Mouse (Mus musculus): ENCODE measurements around the gene Senp5. TPM values are rescaled to one million over a fixed set of nuclear protein-coding genes. Genes with fewer than 3 reads are reported as not detected.
A peak's percentile ranks its signal among the peaks of the same experiment; 100 is the strongest.
"Not testable (repeated sequence)": the region's sequence is repeated elsewhere in the genome, so short reads cannot be mapped to it uniquely, and the experiment has no call there.

Gene Senp5
- polyA plus RNA-seq, 1 experiment from 2014 or later: 13.0 TPM

DNA sequence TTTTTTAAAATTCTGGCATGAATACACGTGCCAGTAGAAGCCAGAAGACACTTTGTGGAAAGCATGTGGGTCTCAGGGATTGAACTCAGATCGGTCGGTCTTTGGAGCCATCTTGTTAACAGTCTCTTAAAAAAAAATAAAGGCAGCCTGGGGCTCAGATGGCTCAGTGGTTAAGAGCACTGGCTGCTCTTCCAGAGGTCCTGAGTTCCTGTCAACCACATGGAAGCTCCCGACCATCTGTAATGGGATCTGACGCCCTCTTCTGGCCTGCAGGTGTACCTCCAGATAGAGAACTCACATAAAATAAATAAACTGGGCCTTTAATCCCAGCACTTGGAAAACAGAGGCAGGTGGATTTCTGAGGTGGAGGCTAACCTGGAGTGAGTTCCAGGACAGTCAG is 22.1 kb downstream of the Senp5 start:
- Histone ChIP-seq H3K4me1 (no peaks in the 10 kb centered on the region), H3K4me3 (replicated peaks) (no peak overlapping the region), H3K27me3 (no peaks in the 10 kb centered on the region), H3K27ac (replicated peaks) (no peak overlapping the region), H3K9ac (no peak overlapping the region), H3K9me3 (replicated peaks) (no peaks in the 10 kb centered on the region), H3K4me2 (replicated peaks) (no peak overlapping the region), H3K36me3 (peaks cover 44% of the 10 kb centered on the region)
- 77% methylated on average over 5 of the region's 5 CpGs for WGBS
- no peak for ATAC-seq (ENCODE audit: insufficient number of reproducible peaks, low FRiP score, low TSS enrichment, low read depth)

DNA sequence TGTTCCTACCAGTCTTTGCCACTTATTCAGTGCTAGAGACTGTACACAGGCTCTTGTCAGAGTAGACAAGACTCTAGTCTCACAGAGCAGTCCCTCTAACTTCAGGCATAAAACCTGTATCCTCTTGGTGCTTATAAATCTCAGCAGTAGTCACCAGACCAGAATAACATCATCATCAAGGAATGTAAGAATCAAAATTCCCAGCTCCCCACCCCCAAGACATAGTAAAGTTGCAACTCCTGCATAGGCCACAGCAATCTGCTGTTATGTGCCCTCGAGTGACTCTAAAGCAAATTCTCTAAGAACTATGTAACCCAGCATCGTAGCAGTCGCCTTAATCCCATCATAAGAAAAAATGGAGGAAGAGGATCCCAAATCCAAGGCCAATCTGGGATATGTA is 23.6 kb downstream of the Senp5 start:
- Histone ChIP-seq H3K27ac (replicated peaks) (no peak overlapping the region), H3K27me3 (no peaks in the 10 kb centered on the region), H3K9me3 (replicated peaks) (no peaks in the 10 kb centered on the region), H3K36me3 (peaks cover 49% of the 10 kb centered on the region), H3K9ac (no peak overlapping the region), H3K4me1 (no peaks in the 10 kb centered on the region), H3K4me3 (replicated peaks) (no peak overlapping the region), H3K4me2 (replicated peaks) (no peak overlapping the region)
- no peak for ATAC-seq (ENCODE audit: insufficient number of reproducible peaks, low FRiP score, low TSS enrichment, low read depth)
- 94% methylated on average over 3 of the region's 3 CpGs for WGBS

DNA sequence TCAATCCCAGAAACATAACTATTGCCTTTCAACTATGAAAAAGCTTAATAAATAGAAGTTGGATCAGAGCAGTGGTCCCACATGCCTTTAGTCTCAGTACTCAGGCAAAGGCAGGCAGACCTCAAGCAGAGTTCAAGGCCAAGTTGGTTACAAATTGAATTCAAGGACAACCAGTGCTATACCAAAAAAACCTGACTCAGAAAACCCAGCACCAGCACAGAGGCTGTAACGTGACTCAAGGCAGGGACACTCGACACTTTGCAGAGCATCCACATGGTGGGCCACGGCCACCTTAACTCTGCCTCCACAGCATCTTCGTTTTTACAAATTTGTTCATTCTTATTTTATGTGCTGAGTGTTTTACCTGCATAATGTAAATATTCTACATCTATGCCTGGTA is 27.8 kb downstream of the Senp5 start:
- Histone ChIP-seq H3K27me3 (no peaks in the 10 kb centered on the region), H3K9me3 (replicated peaks) (no peaks in the 10 kb centered on the region), H3K4me2 (replicated peaks) (no peak overlapping the region), H3K9ac (no peak overlapping the region), H3K4me1 (no peaks in the 10 kb centered on the region), H3K4me3 (replicated peaks) (no peak overlapping the region), H3K27ac (replicated peaks) (no peak overlapping the region), H3K36me3 (peaks cover 54% of the 10 kb centered on the region)
- WGBS: 83% methylated on average over 4 of the region's 4 CpGs
- ATAC-seq (ENCODE audit: insufficient number of reproducible peaks, low FRiP score, low TSS enrichment, low read depth): no peak

DNA sequence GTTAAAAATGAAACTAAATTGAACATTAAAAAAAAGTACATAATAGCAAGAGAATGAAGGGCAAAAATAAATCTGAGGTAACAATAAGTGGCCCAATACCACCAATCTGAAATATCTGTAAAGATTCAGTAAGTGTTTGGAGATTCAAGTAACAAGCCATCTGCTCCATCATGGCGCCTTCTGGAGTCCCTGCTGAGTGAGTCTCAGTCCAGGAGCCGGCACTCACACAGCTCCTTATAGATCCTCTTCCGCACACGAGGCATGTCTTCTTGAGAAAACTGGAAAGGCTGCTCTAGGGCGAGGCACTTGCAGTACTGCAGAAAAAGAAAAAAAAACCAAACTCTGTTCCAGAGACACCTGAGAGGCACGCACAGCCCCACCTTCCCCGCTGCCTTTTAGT is 39.9 kb downstream of the Senp5 start:
- Histone ChIP-seq H3K27ac (replicated peaks) (no peak overlapping the region), H3K4me3 (replicated peaks) (no peak overlapping the region)
- 81% methylated on average over 7 of the region's 7 CpGs for WGBS

DNA sequence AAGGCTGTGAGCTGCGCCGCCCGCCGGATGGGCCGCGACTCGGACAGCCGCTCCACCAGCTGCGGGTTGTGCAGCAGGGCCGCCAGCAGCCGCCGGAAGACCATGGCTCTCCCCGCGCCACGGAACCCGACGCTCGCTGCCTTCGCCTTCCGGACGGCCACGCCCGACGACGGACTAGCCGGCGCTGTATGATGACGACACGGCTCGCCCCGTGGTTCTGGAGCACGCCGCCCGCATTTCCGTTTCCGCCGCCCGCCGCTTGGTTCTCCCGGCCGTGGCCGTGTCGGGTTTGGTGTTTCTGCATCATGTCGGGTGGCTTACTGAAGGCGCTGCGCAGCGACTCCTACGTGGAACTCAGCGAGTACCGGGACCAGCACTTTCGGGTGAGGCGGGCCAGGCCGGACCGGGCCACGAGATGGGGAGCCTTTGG is 54.7 kb downstream of the Senp5 start, which contains the start of the genes 0610012G03Rik and Ncbp2:
Gene 0610012G03Rik (minus strand): TSS at position 150 of the 430 bp plus-strand sequence.
Gene Ncbp2 (plus strand): TSS at position 169 of the 430 bp plus-strand sequence.
- peak; percentile 86 for ATAC-seq (ENCODE audit: insufficient number of reproducible peaks, low FRiP score, low TSS enrichment, low read depth)
- peaks cover 37% of the 10 kb centered on the region for H3K4me1 ChIP-seq
- no peaks in the 10 kb centered on the region for H3K27me3 ChIP-seq
- peak within 1 kb of the TSS; percentile 97 for H3K4me3 ChIP-seq (replicated peaks)
- no peaks in the 10 kb centered on the region for H3K9me3 ChIP-seq (replicated peaks)
- under 1% methylated on average over 55 of the region's 55 CpGs for WGBS
- H3K36me3 ChIP-seq: peaks cover 23% of the 10 kb centered on the region
- H3K9ac ChIP-seq: peak within 1 kb of the TSS; percentile 94
- peak within 1 kb of the TSS; percentile 90 for H3K27ac ChIP-seq (replicated peaks)
- H3K4me2 ChIP-seq (replicated peaks): peak within 1 kb of the TSS; percentile 79

More for the DNA sequence above, 39.9 kb downstream of the Senp5 start:
- Histone ChIP-seq H3K36me3 (peaks cover 74% of the 10 kb centered on the region), H3K4me2 (replicated peaks) (no peak overlapping the region), H3K27me3 (no peaks in the 10 kb centered on the region), H3K9ac (no peak overlapping the region), H3K9me3 (replicated peaks) (no peaks in the 10 kb centered on the region), H3K4me1 (no peaks in the 10 kb centered on the region)
- ATAC-seq (ENCODE audit: insufficient number of reproducible peaks, low FRiP score, low TSS enrichment, low read depth): no peak

DNA sequence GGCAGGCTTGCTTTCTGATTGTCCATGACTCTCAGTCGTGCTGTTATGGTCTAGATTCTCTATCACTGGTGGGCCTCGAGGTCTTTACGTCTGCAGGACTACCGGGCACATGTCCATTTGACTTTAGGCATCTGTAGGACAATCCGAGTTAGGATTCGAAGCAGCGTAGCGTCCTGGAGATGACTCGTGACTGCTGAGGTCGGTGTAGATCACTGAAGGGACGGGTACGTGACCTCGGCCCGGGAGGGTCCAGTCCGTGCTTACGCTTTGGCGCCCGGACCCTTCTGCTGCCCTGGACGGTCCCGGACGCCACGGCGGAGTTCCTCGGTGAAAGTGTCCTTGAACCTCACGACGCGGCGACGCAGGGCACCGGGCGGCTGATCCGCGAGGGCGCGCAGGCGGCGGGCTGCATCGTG is 55.2 kb downstream of the Senp5 start:
- WGBS: 0% methylated on average over 38 of the region's 38 CpGs
- Histone ChIP-seq H3K36me3 (peaks cover 23% of the 10 kb centered on the region), H3K4me2 (replicated peaks) (peak overlapping the region; percentile 69), H3K27ac (replicated peaks) (peak overlapping the region; percentile 90), H3K9ac (peak overlapping the region; percentile 94), H3K9me3 (replicated peaks) (no peaks in the 10 kb centered on the region), H3K27me3 (no peaks in the 10 kb centered on the region), H3K4me3 (replicated peaks) (peak overlapping the region; percentile 97), H3K4me1 (peaks cover 37% of the 10 kb centered on the region)
- ATAC-seq (ENCODE audit: insufficient number of reproducible peaks, low FRiP score, low TSS enrichment, low read depth): no peak; the same call in 1 of the 2 replicates

DNA sequence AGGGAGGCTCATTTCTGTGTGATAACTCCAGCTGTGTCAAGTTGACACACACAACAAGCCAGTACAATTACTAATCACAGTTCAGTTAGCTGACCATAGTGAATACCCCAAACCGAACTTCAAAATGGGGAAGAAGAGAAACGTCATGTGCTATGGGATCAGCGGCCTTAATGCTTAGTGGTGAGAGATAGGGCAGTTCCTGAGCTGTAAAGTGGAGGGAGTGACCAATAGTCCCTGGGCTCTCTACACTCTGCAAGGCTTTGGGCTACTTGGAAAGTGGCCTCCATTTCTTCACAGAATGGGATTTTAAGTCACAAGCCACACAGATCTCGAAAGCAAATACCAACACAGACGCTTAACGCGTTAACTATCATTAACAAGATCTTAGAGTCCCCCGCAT is 55.8 kb downstream of the Senp5 start:
- peak overlapping the region; percentile 94 for H3K9ac ChIP-seq
- no peak for ATAC-seq (ENCODE audit: insufficient number of reproducible peaks, low FRiP score, low TSS enrichment, low read depth)
- 35% methylated on average over 8 of the region's 8 CpGs for WGBS
- no peak overlapping the region for H3K27ac ChIP-seq (replicated peaks)
- H3K4me3 ChIP-seq (replicated peaks): peak overlapping the region; percentile 97
- peaks cover 37% of the 10 kb centered on the region for H3K4me1 ChIP-seq
- H3K4me2 ChIP-seq (replicated peaks): peak overlapping the region; percentile 69
- H3K36me3 ChIP-seq: peaks cover 19% of the 10 kb centered on the region
- H3K27me3 ChIP-seq: no peaks in the 10 kb centered on the region
- no peaks in the 10 kb centered on the region for H3K9me3 ChIP-seq (replicated peaks)

DNA sequence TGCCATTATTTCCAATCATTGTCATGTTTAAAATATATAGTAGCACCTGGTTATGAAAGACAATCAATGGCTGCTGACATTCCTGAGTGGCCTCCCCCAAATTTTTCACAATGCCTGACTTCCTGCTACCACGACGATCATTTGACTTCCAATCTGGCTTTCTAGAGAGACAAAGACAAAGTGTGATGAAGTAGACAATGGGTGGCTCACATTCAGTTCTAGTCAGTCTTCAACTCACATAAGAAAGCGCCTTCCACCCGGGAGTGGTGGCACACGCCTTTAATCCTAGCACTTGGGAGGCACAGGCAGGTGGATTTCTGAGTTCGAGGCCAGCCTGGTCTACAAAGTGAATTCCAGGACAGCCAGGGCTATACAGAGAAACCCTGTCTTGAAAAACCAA is 57.1 kb downstream of the Senp5 start:
- H3K36me3 ChIP-seq; H3K27me3 ChIP-seq; H3K4me2 ChIP-seq (replicated peaks); ATAC-seq (ENCODE audit: insufficient number of reproducible peaks, low FRiP score, low TSS enrichment, low read depth); H3K27ac ChIP-seq (replicated peaks); H3K9ac ChIP-seq; H3K9me3 ChIP-seq (replicated peaks); H3K4me3 ChIP-seq (replicated peaks): not testable (repeated sequence)
- WGBS: 89% methylated on average over 6 of the region's 6 CpGs
- H3K4me1 ChIP-seq: peaks cover 37% of the 10 kb centered on the region

DNA sequence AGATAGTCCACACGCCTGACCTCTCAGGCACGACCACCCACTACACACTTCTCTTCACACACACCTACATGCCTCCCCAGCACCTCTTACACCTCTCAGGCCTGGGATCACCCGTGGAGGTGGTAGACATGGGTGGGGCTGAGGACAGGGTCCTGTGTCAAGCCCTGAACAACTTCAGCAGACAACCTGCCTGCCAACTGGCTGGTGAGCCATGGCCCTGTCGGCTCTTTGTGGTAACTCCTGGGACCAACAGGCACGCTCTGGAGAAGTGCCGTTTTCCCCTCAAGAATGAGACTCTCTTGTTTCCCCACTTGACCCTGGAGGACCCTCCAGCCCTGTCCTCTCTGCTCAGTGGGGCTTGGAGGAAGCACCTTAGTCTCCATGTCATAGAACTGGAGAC is 57.7 kb downstream of the Senp5 start:
- H3K4me2 ChIP-seq (replicated peaks): no peak overlapping the region
- 91% methylated on average over 6 of the region's 6 CpGs for WGBS

DNA sequence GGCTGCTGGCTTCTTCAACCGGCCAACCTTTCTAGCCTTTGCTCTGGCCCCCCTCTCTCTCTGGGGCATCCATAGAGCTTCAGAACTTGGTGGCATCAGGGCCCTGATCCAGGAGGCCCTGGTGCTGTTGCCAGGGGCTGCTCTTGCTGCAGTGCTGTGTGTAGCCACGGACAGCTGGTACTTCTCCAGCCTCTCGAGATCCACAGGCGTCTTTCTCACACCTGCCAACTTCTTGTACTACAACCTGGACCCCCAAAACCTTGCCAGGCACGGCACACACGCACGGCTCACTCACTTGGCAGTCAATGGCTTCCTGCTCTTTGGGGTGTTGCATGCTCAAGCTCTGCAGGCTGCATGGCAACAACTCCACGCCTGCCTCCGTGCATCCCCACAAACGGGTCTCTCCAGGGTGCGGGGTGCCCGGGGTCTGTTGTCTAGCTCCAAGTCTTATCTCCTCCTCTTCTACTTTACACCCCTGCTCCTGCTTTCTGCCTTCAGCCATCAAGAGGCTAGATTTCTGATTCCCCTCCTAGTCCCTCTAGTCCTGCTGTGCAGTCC is 58.3 kb downstream of the Senp5 start:
- Histone ChIP-seq H3K9me3 (replicated peaks) (no peaks in the 10 kb centered on the region), H3K27ac (replicated peaks) (no peak overlapping the region), H3K4me2 (replicated peaks) (no peak overlapping the region), H3K36me3 (no peaks in the 10 kb centered on the region; the same call in 1 of the 2 replicates), H3K4me1 (peaks cover 36% of the 10 kb centered on the region), H3K27me3 (no peaks in the 10 kb centered on the region), H3K4me3 (replicated peaks) (no peak overlapping the region), H3K9ac (no peak overlapping the region)
- 89% methylated on average over 12 of the region's 12 CpGs for WGBS
- no peak for ATAC-seq (ENCODE audit: insufficient number of reproducible peaks, low FRiP score, low TSS enrichment, low read depth)

More for the DNA sequence above, 57.7 kb downstream of the Senp5 start:
- Histone ChIP-seq H3K27ac (replicated peaks) (no peak overlapping the region), H3K4me1 (peaks cover 37% of the 10 kb centered on the region), H3K36me3 (peaks cover under 1% of the 10 kb centered on the region; the same call in 1 of the 2 replicates), H3K9me3 (replicated peaks) (no peaks in the 10 kb centered on the region), H3K4me3 (replicated peaks) (no peak overlapping the region), H3K9ac (no peak overlapping the region), H3K27me3 (no peaks in the 10 kb centered on the region)
- ATAC-seq (ENCODE audit: insufficient number of reproducible peaks, low FRiP score, low TSS enrichment, low read depth): no peak

DNA sequence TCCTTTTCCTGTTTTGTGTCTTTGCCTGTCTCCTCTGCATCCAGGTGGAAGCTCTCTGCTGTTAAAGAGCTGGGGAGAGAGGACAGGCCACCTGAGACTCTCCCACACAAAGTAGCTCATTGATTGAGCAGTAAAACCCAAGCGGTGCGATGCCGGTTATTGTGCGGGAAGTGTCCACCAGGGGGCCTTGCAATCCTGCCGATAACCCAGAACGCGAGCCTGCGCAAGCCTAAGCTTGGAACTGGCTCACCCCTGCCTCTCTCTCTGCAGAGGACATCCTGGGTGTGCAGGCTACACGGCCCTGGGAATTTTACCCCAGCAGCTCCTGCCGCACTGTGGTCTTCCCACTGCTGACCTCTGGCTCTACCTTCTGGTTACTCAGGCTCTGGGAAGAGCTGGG is 59.1 kb downstream of the Senp5 start:
- no peaks in the 10 kb centered on the region for H3K27me3 ChIP-seq
- WGBS: 6% methylated on average over 10 of the region's 10 CpGs
- no peak overlapping the region for H3K9ac ChIP-seq
- ATAC-seq (ENCODE audit: insufficient number of reproducible peaks, low FRiP score, low TSS enrichment, low read depth): no peak
- peaks cover 28% of the 10 kb centered on the region for H3K4me1 ChIP-seq
- H3K9me3 ChIP-seq (replicated peaks): no peaks in the 10 kb centered on the region
- H3K4me2 ChIP-seq (replicated peaks): no peak overlapping the region
- no peak overlapping the region for H3K27ac ChIP-seq (replicated peaks)
- H3K36me3 ChIP-seq: no peaks in the 10 kb centered on the region; the same call in 1 of the 2 replicates
- no peak overlapping the region for H3K4me3 ChIP-seq (replicated peaks)

DNA sequence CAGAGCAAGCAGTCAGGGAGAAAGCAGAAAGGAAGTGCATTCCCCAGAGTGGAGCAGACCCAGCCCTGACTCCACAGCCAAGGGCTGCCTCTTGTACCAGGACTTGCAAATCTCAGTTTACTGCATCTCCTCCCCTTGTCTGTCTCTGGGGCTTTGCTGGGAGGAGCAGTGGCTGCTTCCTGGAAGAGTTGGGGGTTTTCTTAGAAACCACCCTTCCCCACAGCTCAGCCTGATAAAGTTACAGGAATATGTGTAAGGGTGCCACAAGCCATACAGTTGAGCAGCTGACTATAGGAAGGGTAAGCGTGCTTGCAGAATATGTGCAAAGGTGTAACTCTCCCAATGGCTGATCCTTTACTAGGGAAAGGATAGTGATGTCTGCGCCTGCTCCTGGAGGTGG is 62.5 kb downstream of the Senp5 start:
- H3K4me3 ChIP-seq (replicated peaks): no peak overlapping the region
- H3K9me3 ChIP-seq (replicated peaks): 0 out of 2 replicates have a peak, but pooled peaks cover 3% of the 10 kb centered on the region
- ATAC-seq (ENCODE audit: insufficient number of reproducible peaks, low FRiP score, low TSS enrichment, low read depth): no peak
- 71% methylated on average over 2 of the region's 2 CpGs for whole genome bisulfite sequencing
- H3K36me3 ChIP-seq: no peaks in the 10 kb centered on the region; the same call in 1 of the 2 replicates
- H3K27ac ChIP-seq (replicated peaks): no peak overlapping the region
- peaks cover 10% of the 10 kb centered on the region for H3K27me3 ChIP-seq
- peaks cover 11% of the 10 kb centered on the region for H3K4me1 ChIP-seq
- no peak overlapping the region for H3K4me2 ChIP-seq (replicated peaks)
- no peak overlapping the region for H3K9ac ChIP-seq
